Mouse (Mus musculus): ENCODE results near the gene Thumpd2. TPM values are rescaled to one million over a fixed set of nuclear protein-coding genes. Genes with fewer than 3 reads are reported as not detected.
A peak's percentile ranks its signal among the peaks of the same experiment; 100 is the strongest.

Gene Thumpd2
- 3.5 and 3.7 TPM in 2 replicates for polyA plus RNA-seq (2012; rRNA removed)

- peaks cover 4% of the 10 kb centered on the region; the same call in 1 of the 2 replicates for H3K4me1 ChIP-seq (ENCODE audit: control insufficient read depth, insufficient read depth, low read length)
- TF ChIP-seq POLR2A (IDR thresholded peaks at IDR 0.05; ENCODE audit: extremely low read depth, insufficient read depth, low read length) = peak; percentile 44; the same call in 1 of the 2 replicates
- TF ChIP-seq CTCF (IDR thresholded peaks at IDR 0.05; ENCODE audit: extremely low read depth, insufficient read depth, low read length) = peak; percentile 67
- H3K27ac ChIP-seq (ENCODE audit: insufficient read depth, low read length) = peak within 1 kb of the TSS; percentile 95
- peak within 1 kb of the TSS; percentile 82 for H3K4me3 ChIP-seq (ENCODE audit: insufficient read depth, low read length)
Observed at GRCm38 (mm10) chr17:81064979-81065311, at the start of gene Thumpd2. TSS of gene Thumpd2 (minus strand) at chr17:81065082.

GRCm38 (mm10) chr17:81104237-81104636, 39.4 kb upstream of the Thumpd2 start:
- Histone ChIP-seq H3K4me1 (ENCODE audit: control insufficient read depth, insufficient read depth, low read length) (0 out of 2 replicates have a peak, but pooled peaks cover 1% of the 10 kb centered on the region), H3K27ac (ENCODE audit: insufficient read depth, low read length) (no peak overlapping the region), H3K4me3 (ENCODE audit: insufficient read depth, low read length) (no peak overlapping the region)
- TF ChIP-seq POLR2A (IDR thresholded peaks at IDR 0.05; ENCODE audit: extremely low read depth, insufficient read depth, low read length) = no peak
- no peak for TF ChIP-seq CTCF (IDR thresholded peaks at IDR 0.05; ENCODE audit: extremely low read depth, insufficient read depth, low read length)

- H3K27ac ChIP-seq (ENCODE audit: insufficient read depth, low read length) = no peak overlapping the region
- H3K4me3 ChIP-seq (ENCODE audit: insufficient read depth, low read length) = no peak overlapping the region
- H3K4me1 ChIP-seq (ENCODE audit: control insufficient read depth, insufficient read depth, low read length) = 0 out of 2 replicates have a peak, but pooled peaks cover 1% of the 10 kb centered on the region
- TF ChIP-seq CTCF (IDR thresholded peaks at IDR 0.05; ENCODE audit: extremely low read depth, insufficient read depth, low read length) = no peak
- no peak for TF ChIP-seq POLR2A (IDR thresholded peaks at IDR 0.05; ENCODE audit: extremely low read depth, insufficient read depth, low read length)
Observed at GRCm38 (mm10) chr17:81102866-81103265, 38.0 kb upstream of the Thumpd2 start.

GRCm38 (mm10) chr17:81098444-81098843, 33.6 kb upstream of the Thumpd2 start:
- Histone ChIP-seq H3K4me3 (ENCODE audit: insufficient read depth, low read length) (no peak overlapping the region), H3K27ac (ENCODE audit: insufficient read depth, low read length) (no peak overlapping the region), H3K4me1 (ENCODE audit: control insufficient read depth, insufficient read depth, low read length) (0 out of 2 replicates have a peak, but pooled peaks cover 1% of the 10 kb centered on the region)
- TF ChIP-seq CTCF (IDR thresholded peaks at IDR 0.05; ENCODE audit: extremely low read depth, insufficient read depth, low read length) = no peak
- TF ChIP-seq POLR2A (IDR thresholded peaks at IDR 0.05; ENCODE audit: extremely low read depth, insufficient read depth, low read length) = no peak

GRCm38 (mm10) chr17:81096490-81096889, 31.6 kb upstream of the Thumpd2 start:
- H3K4me1 ChIP-seq (ENCODE audit: control insufficient read depth, insufficient read depth, low read length) = no peaks in the 10 kb centered on the region
- H3K27ac ChIP-seq (ENCODE audit: insufficient read depth, low read length) = no peak overlapping the region
- TF ChIP-seq CTCF (IDR thresholded peaks at IDR 0.05; ENCODE audit: extremely low read depth, insufficient read depth, low read length) = no peak
- TF ChIP-seq POLR2A (IDR thresholded peaks at IDR 0.05; ENCODE audit: extremely low read depth, insufficient read depth, low read length) = no peak
- no peak overlapping the region for H3K4me3 ChIP-seq (ENCODE audit: insufficient read depth, low read length)

GRCm38 (mm10) chr17:81092794-81093193, 27.9 kb upstream of the Thumpd2 start:
- Histone ChIP-seq H3K4me1 (ENCODE audit: control insufficient read depth, insufficient read depth, low read length) (no peaks in the 10 kb centered on the region), H3K27ac (ENCODE audit: insufficient read depth, low read length) (no peak overlapping the region), H3K4me3 (ENCODE audit: insufficient read depth, low read length) (no peak overlapping the region)
- TF ChIP-seq CTCF (IDR thresholded peaks at IDR 0.05; ENCODE audit: extremely low read depth, insufficient read depth, low read length) (no peak), POLR2A (IDR thresholded peaks at IDR 0.05; ENCODE audit: extremely low read depth, insufficient read depth, low read length) (no peak)

GRCm38 (mm10) chr17:81088866-81089265, 24.0 kb upstream of the Thumpd2 start:
- H3K4me1 ChIP-seq (ENCODE audit: control insufficient read depth, insufficient read depth, low read length) = no peaks in the 10 kb centered on the region
- H3K4me3 ChIP-seq (ENCODE audit: insufficient read depth, low read length) = no peak overlapping the region
- TF ChIP-seq CTCF (IDR thresholded peaks at IDR 0.05; ENCODE audit: extremely low read depth, insufficient read depth, low read length) = no peak
- no peak for TF ChIP-seq POLR2A (IDR thresholded peaks at IDR 0.05; ENCODE audit: extremely low read depth, insufficient read depth, low read length)
- no peak overlapping the region for H3K27ac ChIP-seq (ENCODE audit: insufficient read depth, low read length)

- Histone ChIP-seq H3K27ac (ENCODE audit: insufficient read depth, low read length) (no peak overlapping the region), H3K4me3 (ENCODE audit: insufficient read depth, low read length) (no peak overlapping the region), H3K4me1 (ENCODE audit: control insufficient read depth, insufficient read depth, low read length) (no peaks in the 10 kb centered on the region)
- TF ChIP-seq CTCF (IDR thresholded peaks at IDR 0.05; ENCODE audit: extremely low read depth, insufficient read depth, low read length) = no peak
Observed at GRCm38 (mm10) chr17:81087735-81088134, 22.9 kb upstream of the Thumpd2 start.

GRCm38 (mm10) chr17:81064279-81064978, 453 bp downstream of the Thumpd2 start:
- no peak for TF ChIP-seq CTCF (IDR thresholded peaks at IDR 0.05; ENCODE audit: extremely low read depth, insufficient read depth, low read length)
- peak overlapping the region; percentile 82 for H3K4me3 ChIP-seq (ENCODE audit: insufficient read depth, low read length)
- H3K4me1 ChIP-seq (ENCODE audit: control insufficient read depth, insufficient read depth, low read length) = peaks cover 4% of the 10 kb centered on the region; the same call in 1 of the 2 replicates
- peak overlapping the region; percentile 95 for H3K27ac ChIP-seq (ENCODE audit: insufficient read depth, low read length)

- H3K4me1 ChIP-seq (ENCODE audit: control insufficient read depth, insufficient read depth, low read length) = peaks cover 4% of the 10 kb centered on the region; the same call in 1 of the 2 replicates
- no peak overlapping the region for H3K27ac ChIP-seq (ENCODE audit: insufficient read depth, low read length)
- TF ChIP-seq POLR2A (IDR thresholded peaks at IDR 0.05; ENCODE audit: extremely low read depth, insufficient read depth, low read length) (no peak), CTCF (IDR thresholded peaks at IDR 0.05; ENCODE audit: extremely low read depth, insufficient read depth, low read length) (no peak)
- H3K4me3 ChIP-seq (ENCODE audit: insufficient read depth, low read length) = no peak overlapping the region
Observed at GRCm38 (mm10) chr17:81063346-81063745, 1.5 kb downstream of the Thumpd2 start.

All from cortical plate, adult 2 months (tissue).